Mouse (Mus musculus) frontal cortex, adult (tissue): Measurements from ENCODE around the gene B230219D22Rik.
"Not testable (repeated sequence)": the region's sequence is repeated elsewhere in the genome, so short reads cannot be mapped to it uniquely, and the experiment has no call there.

Experiments used
- ATAC-seq: cut with Nextera tagmentation; 2 replicates; pipeline ENCODE4 v1.9.2; 2017; ENCODE audit warnings: mild to moderate bottlenecking, moderate library complexity, mixed read lengths; ENCODE audit not compliant: low TSS enrichment

B230219D22Rik gene

DNA sequence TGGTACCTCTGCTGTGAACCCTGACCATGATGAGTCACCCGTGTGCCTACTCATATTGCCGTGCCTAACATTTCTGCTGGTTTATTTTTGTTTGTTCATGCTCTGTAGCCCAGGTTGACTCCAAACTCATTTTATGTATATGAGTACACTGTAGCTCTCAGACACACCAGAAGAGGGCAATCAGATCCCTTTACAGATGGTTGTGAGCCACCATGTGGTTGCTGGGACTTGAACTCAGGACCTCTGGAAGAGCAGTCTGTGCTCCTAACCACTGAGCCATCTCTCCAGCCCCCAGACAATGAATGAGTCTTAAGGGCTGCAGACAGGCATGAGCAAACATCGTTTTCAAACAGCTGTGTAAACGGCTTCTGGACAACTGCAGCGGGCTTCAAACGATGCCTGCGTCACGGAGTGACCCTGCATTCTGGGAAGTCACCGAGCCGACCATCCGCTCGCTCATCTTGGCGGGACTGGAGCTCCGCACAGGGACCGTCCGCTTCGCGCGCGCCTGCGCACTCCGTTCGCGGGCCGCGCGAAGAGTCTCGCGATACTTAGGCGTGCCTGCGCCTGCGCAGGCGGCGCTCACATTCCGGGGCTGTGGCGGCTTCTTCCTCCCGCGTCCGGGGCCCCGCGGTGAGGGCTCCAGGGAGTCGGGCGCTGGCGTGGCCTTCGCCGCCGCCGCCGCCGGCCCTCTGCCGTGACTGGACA, at the start of gene B230219D22Rik:
B230219D22Rik (plus strand) TSS at position 590 of the 708 bp plus-strand sequence.
- ATAC-seq = peak; percentile 99

DNA sequence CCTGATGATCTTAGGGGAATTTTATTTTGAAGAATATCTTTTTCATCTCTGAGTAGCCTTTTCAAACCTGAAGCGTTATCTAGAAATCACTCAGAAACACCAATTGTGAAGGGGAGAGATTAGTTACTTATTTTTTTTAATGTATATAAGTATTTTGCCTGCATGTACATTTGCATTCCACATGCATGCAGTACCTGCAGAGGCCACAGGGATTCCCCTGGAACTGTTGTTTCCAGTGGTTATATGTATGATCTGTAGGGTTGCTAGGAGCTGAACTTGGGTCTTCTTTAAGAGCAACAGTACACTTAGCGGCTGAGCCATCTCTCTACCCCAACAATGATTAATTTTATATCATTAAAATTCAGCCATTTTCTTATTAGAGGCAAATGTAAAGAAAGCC, 48.4 kb upstream of the B230219D22Rik start:
- no peak for ATAC-seq

DNA sequence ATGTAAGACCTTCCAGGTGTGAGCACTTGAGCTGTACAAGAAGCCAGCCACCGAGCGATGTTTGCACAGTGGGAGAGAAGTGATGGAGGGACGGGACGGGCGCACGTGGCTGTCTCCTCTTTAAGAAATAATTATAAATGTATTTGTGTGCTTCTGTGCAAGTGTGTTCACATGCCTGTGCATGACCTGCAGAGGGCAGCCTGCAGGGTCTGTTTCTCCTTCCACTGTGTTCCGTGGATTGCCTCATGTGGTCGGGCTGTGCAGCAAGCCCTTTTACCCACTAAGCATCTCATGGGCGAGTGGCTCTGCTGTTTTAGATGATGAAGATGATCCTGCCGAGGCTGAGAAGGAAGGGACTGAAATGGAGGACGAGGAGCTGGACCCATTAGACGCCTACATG, 42.8 kb upstream of the B230219D22Rik start:
- no peak for ATAC-seq

DNA sequence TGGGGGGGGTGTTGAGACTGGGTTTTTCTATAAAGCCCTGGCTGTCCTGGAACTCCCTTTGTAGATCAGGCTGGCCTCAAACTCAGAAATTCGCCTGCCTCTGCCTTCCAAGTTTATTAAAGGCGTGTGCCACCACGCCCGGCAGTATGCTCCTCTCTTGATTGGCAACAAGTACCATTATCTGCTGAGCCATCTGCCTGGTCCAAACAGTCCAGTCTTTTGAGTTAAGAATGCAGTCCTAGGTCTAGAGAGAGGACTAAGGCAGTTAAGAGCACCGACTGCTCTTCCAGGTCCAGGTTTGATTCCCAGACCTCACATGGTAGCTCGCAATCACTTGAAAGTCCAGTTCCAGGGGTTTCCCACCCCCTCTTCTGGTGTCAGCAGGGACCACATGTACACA, 41.9 kb upstream of the B230219D22Rik start:
- no peak for ATAC-seq

DNA sequence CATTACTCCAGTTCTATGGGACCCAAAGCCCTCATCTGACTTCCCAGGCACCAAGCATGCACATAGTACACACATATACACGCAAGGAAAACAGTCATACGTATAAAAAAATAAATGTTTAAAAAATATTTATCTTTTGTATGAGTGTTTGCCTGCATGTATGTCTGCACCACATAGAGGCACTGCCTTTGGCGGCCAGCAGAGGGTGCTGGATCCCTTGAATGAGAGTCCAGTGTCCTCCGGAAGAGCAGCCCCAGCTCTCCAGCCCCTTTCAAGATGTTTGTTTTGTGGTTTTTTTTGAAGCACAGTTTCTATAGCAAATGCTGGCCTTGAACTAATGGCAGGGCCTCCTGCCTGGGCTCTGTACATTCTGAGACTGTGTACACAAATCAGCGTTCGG, 24.4 kb upstream of the B230219D22Rik start:
- ATAC-seq = no peak

DNA sequence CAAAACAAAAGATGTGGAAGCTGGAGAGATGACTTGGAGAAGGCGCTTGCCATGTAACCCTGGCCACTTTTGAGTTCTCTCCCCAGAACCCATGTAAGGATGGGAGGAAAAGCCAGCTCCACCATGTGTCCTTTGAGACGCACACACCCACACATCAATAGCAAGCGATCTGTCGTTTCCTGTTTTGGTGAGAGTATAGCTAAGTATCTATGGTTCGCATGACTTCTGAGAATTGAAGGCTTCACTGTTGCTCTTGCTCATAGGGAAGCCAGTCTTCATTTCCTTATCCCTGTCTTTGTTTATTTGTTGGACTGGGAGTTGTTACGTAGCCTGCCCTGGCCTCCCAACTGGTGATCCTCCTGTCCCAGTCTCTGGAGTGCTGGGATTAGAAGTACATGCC, 20.2 kb upstream of the B230219D22Rik start:
- ATAC-seq = no peak

DNA sequence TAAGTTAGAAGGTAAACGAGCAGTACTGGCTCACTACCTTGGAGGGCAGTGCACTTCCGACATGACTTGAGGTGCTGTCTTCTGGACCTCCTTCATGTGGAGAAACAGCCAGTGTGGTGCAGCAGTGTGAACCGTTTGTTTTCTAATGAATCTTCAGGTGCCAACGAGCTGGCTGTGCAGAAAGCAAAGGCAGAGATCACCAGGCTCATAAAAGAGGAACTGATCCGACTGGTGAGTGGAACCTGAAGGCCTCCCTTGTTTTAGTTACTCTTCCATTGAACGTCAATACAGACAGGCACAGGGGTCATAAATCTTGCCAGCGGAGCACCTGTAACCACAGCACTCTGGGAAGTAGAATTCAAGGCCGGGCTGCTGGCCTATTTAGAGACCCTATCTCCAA, 15.6 kb upstream of the B230219D22Rik start:
- ATAC-seq = no peak

DNA sequence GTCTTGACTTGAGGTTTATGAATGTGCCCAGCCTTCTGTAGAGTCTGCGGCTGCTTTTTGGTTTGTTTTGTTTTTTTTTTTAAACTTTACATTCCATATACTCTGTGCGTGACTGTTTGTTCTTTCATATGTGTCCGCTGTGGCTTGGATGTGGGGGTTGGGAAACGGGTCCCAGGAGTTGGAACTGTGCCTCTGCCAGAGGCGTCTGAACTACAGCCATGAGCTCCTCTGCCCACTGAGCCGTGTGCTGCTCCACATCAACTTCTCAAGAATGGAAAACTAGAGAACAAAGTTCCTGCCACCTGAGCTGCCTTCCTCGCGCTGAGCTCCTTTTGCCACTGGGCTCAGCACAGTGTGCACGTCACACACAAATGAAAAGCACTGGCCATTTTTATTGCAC, 10.7 kb upstream of the B230219D22Rik start:
- no peak for ATAC-seq

DNA sequence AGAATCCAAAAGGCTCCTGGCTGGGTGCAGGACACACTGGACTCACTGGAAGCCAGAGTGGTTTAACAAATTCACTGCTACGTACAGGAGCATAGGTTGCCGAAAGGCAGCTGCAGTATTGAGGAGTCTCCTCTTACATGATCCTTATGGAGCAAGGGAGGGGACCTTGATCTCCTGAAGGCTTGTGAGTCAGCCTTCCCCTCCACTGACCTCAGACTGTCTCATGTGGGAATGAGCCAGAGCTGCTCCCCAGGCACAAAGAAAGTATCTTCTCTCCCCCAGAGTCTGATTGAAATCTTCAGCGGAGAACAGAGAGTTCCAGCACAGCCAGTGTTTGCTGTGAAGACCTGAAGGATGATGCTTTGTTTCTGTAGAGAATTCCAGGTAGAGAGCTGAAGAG, 9.3 kb upstream of the B230219D22Rik start:
- no peak for ATAC-seq

DNA sequence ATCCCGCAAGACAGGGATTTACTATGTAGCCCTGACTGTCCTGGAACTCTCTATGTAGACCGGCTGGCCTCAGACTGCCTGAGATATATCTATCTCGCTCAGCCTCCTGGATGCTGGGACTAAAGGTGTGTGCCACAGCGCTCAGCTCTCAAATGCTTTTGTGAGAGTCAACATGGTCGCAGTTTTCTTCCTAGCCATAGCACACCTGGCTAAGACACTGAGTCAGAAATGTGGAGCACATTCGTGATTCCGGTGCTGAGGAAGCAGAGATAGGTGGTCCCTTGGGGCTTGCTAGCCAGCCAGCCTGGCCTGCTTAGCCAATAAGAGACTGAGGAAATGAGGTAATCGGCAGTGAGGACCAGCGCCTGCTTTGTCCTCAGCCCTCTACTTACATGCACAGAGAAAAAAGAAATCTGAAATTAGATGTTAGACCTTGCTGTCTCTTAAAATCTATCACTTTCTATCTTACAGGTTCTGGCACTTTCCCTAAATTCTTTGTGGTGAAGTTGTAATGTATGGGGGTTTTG, 6.8 kb upstream of the B230219D22Rik start:
- ATAC-seq = no peak

DNA sequence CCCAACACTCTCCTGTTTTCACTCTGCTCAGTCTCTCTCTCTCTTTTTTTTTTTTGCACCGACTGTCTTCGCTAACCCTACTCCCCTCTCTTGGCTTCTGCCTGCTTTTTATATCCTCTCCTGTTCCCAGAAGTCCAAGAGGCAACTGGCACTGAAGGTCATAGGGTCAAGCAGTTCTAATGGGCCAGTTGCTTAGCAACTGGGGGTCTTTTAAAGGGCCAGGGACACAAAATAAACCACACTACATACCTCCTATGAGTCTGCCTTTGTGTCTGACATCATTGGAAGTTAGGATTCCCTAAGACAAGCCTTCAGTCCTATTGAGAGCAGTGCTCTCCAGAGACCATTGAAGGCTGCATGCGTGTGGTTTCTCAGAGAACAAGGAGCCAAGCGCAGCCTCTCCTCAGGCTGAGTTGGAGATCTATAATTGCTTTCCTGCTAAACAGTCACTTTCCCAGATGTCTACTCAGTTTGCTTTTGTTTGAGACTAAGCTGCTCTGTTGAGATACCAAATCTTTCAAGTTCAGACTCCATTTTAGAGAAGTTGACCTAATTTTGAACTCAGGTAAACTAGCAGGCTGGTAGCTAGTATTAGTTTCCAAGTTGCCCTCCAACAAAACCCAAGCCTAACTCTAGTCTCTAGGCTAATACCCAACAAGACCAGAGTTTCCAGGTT, 4.9 kb upstream of the B230219D22Rik start:
- ATAC-seq = no peak

DNA sequence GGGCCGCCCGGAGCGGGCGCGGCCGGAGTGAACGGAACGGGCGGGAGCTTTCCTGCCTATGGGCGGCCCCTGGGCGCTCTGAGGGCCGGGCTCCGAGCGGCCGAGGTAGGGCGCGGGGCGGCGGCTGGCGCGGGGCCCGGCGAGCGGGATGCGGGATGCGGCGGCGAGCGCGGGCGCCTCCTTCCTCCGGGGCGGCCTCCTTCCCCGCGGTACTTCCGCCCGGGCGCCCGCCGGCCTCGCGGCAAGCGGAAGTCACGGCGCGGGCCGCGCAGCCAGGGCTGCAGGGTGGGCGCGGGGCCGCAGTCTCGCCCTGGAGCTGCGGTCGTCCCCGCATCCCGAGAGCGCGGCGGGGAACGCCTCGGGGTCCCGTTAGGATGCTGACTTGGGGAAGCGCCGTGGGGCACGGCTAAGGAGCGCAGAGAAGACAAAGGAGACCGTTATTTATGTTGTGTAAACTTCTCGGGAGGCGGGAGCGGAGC, 358 bp downstream of the B230219D22Rik start:
- ATAC-seq = peak; percentile 71

DNA sequence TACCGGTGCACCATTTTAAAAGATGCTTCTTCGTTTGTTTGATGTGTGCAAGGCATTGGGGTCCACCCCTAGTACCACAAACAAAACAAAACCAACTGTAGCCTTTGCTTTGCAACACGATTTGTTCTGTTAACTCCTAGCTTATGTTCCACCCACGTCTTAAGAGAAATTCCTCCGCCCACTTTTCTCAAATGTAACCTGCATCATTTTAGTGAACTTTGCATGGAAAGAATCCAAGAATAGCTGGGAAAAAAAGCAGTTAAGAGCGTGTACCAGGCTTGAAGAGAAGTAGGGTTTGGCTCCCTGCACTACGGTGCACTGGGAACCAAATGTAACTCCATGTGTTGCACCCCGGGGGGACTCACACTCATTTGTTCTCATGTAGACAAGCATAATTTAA, 1.2 kb downstream of the B230219D22Rik start:
- no peak for ATAC-seq

DNA sequence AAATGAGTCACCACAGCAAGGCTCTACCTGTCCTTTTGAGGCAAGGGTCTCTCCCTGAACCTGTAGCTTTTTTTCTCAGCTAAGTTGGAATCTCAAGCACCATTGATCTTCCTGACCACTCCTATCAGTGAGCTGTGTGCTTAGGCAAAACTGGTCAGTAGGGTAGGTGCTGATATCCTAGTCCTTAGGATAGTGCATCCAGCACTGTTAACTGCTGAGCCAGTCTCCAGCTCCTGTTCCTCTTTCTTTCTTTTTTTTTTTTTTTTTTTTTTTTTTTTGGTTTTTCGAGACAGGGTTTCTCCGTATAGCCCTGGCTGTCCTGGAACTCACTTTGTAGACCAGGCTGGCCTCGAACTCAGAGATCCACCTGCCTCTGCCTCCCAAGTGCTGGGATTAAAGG, 3.1 kb downstream of the B230219D22Rik start:
- ATAC-seq = not testable (repeated sequence)

DNA sequence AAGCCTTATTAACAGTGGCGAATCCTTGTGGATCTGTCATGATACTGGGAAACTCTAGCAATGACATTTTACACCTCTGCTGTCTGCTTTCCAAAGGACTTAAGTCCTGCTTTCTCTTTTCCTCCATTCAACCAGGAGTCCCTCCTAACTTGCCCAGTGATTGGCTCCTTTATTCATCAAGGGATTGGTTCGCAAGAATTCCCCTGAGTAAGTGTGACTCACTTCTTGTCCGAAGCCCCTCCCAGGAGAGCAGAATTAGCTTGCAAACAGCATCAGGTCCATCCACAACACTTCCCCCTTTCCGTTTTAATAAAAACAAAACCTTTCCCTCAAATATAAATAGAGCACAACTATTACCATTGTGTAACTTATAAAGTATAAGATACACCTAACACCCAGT, 11.4 kb downstream of the B230219D22Rik start:
- ATAC-seq = no peak

DNA sequence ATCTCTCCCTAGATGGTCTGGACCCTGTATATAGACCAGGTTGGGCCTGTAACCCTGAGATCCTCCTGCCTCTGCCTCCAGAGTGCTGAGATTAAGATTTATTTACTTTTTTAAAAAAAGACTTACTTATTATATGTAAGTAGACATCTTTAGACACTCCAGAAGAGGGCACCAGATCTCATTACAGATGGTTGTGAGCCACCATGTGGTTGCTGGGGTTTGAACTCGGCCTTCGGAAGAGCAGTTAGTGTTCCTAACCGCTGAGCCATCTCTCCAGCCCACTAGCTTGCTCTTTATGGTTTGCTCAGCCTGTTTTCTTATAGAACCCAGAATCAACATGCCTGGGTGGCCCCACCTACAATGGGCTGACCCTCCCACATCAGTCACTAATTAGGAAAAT, 19.9 kb downstream of the B230219D22Rik start:
- no peak for ATAC-seq

DNA sequence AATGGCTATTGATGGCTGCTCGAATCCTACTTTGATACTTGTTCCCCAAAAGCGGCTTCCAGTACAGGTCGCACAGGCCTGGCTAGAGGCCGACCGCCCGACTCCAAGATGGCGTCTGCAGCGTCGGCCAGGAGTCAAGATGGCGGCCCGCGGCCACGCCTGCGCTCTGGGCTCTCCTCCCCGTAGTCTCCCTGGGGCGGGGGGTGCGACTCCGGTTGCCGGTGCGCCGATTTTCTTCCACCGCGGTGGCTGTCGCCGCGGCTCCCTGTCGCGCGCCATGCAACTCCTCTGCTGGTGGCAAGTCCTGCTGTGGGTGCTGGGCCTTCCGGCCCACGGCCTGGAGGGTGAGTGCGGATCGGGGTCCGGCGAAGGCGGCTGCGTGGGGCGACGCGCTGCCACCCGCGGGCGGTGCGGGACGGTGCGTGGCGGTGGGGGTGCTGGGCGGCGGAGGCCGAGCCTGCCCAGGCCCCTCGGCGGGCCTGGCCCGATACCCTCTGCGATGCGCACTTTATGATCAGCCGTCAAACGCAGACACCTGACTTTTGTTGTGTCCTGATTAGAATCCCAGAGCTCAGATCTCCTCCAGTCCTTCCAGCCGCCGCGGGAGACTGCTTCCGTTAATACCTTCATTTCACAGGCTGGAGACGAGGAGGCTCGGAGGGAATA, 21.7 kb downstream of the B230219D22Rik start, which contains the start of gene Txndc15:
Txndc15 (plus strand) TSS at position 150 of the 666 bp plus-strand sequence.
- peak; percentile 89 for ATAC-seq

DNA sequence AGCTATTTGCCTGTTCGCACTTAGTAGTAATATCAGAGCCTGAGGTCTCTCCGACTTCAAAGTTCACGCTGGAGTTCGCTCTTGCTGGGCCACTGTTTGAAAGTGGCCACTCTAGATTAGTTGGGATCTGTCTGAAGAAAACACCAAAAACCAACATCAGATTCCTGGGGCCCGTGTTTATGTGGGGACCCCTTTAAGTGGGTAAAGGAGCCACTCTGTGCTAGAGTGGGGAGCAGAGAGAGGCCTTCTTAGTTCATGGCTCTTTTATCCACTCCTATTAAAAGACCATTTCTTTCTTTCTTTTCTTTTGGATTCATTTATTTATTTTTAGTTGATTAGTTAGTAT, 22.2 kb downstream of the B230219D22Rik start:
- peak; percentile 31 for ATAC-seq

DNA sequence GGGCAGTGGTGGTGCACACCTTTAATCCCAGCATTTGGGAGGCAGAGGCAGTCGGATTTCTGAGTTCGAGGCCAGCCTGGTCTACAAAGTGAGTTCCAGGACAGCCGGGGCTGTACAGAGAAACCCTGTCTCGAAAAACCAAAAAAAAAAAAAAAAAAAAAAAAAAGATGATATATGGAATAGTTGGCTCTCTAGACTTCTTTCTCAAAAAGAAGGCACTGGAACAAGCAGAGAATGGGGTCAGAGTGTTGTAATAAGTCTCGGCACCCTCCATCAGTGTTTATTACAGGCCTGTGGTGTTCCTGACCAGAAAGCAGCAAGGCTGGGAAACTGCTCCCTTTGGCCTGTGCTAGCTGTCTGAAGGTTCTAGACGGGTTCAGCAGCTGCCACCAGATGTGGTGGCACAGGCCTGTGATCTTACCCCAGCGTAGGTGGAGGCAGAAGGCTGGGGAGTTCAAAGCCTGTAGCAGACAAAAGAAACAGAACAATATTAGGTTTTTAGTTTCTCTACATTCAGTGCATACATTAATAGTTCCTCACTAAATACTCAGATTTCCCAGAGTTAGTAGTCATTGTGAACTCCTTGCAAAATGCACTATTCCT, 23.1 kb downstream of the B230219D22Rik start:
- no peak for ATAC-seq

DNA sequence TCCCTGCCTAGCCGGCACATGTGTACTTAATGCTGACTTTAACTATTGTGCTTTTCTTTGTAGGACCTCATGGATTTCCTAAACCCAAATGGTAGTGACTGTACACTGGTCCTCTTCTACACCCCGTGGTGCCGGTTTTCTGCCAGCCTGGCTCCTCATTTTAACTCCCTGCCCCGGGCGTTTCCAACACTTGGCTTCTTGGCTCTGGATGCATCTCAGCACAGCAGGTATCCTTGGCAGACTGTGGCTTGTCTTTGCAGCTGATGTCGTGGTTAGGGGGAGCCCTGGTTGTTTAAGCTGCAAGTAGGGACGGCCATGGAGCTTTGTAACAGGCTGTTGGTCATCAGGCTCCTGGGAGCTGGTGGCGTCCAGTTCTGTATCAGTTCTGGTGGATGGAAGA, 28.6 kb downstream of the B230219D22Rik start:
- peak; percentile 6; the same call in 1 of the 2 replicates for ATAC-seq

DNA sequence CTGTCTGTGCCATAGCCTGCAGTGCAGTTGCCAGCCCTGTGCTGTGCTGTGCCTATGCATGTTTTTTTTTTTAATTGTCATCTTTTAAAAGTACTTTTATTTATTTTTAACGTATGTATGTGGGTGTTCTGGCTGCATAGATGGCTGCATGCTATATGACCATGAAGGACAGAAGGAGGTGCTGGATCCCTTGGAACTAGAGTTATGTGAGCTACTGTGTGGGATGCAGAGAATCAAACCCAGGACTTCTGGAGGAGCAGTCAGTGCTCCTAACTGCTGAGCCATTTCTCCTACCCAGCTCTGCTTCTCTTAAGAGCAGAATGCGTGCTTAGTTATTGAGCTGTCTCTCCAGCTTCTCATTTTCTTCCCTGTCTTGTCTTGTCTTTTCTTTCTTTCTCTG, 29.1 kb downstream of the B230219D22Rik start:
- ATAC-seq = peak; percentile 65

DNA sequence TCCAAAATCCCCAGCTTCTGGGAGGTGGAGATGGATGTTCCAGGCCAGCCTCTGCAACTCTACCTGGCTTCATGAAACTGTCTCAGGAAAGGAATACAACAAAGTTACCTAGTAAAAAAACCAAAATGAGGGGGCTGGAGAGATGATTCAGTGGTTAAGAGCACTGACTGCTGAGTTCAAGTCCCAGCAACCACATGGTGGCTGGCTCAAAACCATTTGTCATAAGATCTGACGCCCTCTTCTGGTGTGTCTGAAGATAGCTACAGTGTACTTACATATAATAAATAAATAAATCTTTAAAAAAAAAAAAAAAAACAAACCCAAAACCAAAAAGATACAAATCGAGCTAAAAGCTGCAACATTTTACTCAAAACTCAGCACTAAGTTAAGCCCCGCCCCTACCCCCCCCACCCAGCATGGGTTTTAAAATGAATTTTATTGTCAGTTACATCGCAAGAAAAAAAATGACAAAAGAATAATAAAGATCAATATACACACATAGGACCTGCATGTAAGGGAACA, 33.7 kb downstream of the B230219D22Rik start:
- ATAC-seq = no peak
